Mouse (Mus musculus): ENCODE data around the gene Sec24c. TPM values are rescaled to one million over a fixed set of nuclear protein-coding genes. Genes with fewer than 3 reads are reported as not detected.

The Sec24c gene
- polyA plus RNA-seq, 1 experiment from 2014 or later, result 93.3 TPM

DNA sequence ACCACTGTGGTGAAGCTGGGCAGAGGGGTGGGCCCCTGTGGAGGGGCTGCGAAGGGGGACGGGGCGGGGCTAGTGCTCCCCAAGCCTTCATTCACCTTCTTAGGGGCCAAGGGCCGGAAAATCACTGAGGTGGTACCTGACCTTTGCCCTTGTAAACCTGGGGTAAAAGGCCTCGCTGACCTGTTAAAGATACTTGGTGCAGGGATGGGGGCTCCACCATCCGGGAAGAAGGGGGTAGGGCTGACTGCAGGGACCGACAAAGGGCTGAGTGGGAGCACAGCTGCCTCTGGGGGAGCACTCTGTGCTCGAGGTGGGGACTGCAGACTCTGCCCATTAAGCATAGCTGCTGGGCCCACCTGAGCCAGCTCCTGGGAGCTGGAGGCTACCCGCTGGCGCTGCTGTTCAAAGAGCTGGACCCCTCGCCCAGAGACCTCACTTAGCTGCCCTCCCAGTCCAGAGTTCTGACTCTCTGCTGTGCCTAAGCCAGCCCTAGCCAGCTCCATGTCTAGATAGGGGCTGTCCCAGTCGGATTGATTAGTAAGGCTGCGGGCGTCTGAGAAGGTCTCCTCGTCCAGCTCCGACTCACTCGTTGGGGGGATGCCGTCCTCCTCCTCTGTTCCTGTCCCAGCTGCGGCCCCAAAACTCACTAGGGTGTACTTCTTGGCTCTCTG is 12.3 kb upstream of the Sec24c start:
- H3K27ac ChIP-seq, result peak overlapping the region; percentile 94
- no peaks in the 10 kb centered on the region for H3K36me3 ChIP-seq
- ATAC-seq (ENCODE audit: insufficient number of reproducible peaks, insufficient read depth, low FRiP score, low TSS enrichment, low read depth), result 0 out of 2 replicates have a peak, but pooled peaks have one; percentile 15
- peaks cover 6% of the 10 kb centered on the region for H3K27me3 ChIP-seq
- peak overlapping the region; percentile 72 for H3K4me3 ChIP-seq
- WGBS, result 11% methylated on average over 19 of the region's 19 CpGs
- H3K9me3 ChIP-seq, result no peaks in the 10 kb centered on the region
- peaks cover 17% of the 10 kb centered on the region for H3K4me1 ChIP-seq
- H3K9ac ChIP-seq, result peak overlapping the region; percentile 88
- H3K4me2 ChIP-seq, result peak overlapping the region; percentile 91

DNA sequence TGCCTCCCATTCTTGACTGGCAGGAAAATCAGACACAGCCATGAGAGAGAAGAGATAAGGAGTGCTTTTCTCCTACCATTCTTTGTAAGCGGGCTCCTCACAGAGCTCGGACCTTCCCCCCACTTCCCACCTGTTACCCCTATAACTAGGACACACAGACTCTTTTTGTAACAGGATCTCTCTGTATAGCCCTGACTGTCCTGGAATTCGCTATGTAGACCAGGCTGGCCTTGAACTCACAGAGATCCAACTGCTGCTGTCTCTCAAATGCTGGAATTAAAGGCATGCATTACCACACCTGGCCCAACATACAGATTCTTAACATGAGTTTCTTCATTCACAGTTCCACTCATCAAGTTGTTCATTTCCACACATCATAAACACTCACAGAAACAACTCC is 11.4 kb upstream of the Sec24c start:
- H3K27me3 ChIP-seq, result peaks cover 6% of the 10 kb centered on the region
- H3K4me2 ChIP-seq, result peak overlapping the region; percentile 91; the same call in 1 of the 2 replicates
- H3K36me3 ChIP-seq, result no peaks in the 10 kb centered on the region
- 86% methylated on average over 3 of the region's 3 CpGs for WGBS
- no peaks in the 10 kb centered on the region for H3K9me3 ChIP-seq
- no peak overlapping the region; the same call in 1 of the 2 replicates for H3K27ac ChIP-seq
- H3K4me3 ChIP-seq, result no peak overlapping the region
- no peak for ATAC-seq (ENCODE audit: insufficient number of reproducible peaks, insufficient read depth, low FRiP score, low TSS enrichment, low read depth)
- no peak overlapping the region for H3K9ac ChIP-seq
- H3K4me1 ChIP-seq, result peaks cover 17% of the 10 kb centered on the region

DNA sequence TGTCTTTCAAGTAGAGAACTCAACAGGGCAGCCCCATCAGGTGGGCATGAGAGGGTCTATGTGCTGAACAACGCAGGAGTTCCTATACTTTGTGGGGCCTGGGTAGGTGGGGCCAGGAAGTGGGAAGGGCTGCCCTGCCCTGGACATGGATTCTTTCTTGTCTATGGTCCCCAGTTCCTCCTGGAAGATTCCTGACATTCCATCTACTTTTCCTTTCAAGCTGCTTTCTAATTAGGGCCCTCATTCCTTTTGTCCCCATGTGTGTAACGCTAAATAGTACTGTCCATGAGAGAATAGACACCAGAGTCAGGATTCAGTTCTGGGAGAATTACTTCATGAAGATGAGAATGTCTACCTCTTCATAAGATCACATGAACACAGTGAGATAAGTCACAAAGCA is 10.5 kb upstream of the Sec24c start:
- peaks cover 7% of the 10 kb centered on the region for H3K27me3 ChIP-seq
- no peak overlapping the region for H3K4me2 ChIP-seq
- no peaks in the 10 kb centered on the region for H3K36me3 ChIP-seq
- H3K9ac ChIP-seq, result no peak overlapping the region
- H3K4me3 ChIP-seq, result no peak overlapping the region
- no peak for ATAC-seq (ENCODE audit: insufficient number of reproducible peaks, insufficient read depth, low FRiP score, low TSS enrichment, low read depth)
- 67% methylated on average over 2 of the region's 2 CpGs for WGBS
- H3K9me3 ChIP-seq, result no peaks in the 10 kb centered on the region
- H3K4me1 ChIP-seq, result peaks cover 17% of the 10 kb centered on the region
- H3K27ac ChIP-seq, result no peak overlapping the region

DNA sequence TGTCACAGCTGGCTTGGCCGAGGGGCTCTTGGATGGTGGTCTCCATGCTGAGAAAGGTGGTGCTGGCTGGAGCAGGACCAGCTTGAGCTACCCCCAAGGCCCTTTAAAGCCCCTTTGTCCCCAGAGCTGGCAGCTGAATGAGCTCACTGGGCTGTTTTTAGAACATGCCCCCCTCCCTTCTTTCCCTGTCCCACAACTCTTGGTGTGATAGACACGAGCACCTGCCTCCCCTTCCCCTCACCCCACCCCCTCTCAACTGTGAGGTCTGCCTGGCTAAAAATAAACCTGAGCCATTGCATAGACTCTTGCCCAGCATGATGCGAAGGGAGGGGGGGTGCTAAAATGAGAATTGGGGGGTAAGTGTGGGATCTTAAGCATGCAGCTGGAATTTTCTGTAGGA is 9.7 kb upstream of the Sec24c start:
- H3K4me2 ChIP-seq, result no peak overlapping the region
- 51% methylated on average over 3 of the region's 3 CpGs for whole genome bisulfite sequencing
- ATAC-seq (ENCODE audit: insufficient number of reproducible peaks, insufficient read depth, low FRiP score, low TSS enrichment, low read depth), result no peak
- peaks cover 15% of the 10 kb centered on the region for H3K27me3 ChIP-seq
- H3K4me1 ChIP-seq, result peaks cover 17% of the 10 kb centered on the region
- no peaks in the 10 kb centered on the region for H3K36me3 ChIP-seq
- no peaks in the 10 kb centered on the region for H3K9me3 ChIP-seq
- no peak overlapping the region for H3K9ac ChIP-seq
- H3K27ac ChIP-seq, result no peak overlapping the region
- H3K4me3 ChIP-seq, result no peak overlapping the region

DNA sequence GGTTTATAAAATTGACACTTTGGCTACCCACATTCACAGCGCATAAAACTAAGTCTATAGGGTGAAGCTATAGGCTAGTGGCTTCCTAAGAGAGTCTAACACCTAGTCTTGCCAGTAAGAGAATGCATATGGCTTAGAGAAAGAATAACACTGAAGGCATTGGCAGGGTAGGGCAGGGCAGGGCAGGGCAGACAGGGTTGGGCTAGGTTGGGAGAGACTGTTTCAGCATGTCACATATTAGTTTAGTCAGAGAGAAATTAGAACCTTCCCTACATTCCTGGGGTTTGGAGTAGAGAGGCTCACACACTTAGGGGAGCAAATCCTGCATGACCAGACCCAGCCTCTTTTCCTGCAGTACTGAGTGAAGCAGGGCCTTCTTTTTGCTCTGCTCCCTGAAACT is 6.6 kb upstream of the Sec24c start:
- H3K9me3 ChIP-seq, result no peaks in the 10 kb centered on the region
- H3K27me3 ChIP-seq, result peaks cover 27% of the 10 kb centered on the region
- ATAC-seq (ENCODE audit: insufficient number of reproducible peaks, insufficient read depth, low FRiP score, low TSS enrichment, low read depth), result no peak
- H3K9ac ChIP-seq, result no peak overlapping the region
- H3K27ac ChIP-seq, result no peak overlapping the region
- peaks cover under 1% of the 10 kb centered on the region for H3K4me1 ChIP-seq
- H3K4me2 ChIP-seq, result no peak overlapping the region
- no peaks in the 10 kb centered on the region for H3K36me3 ChIP-seq
- 65% methylated on average over 1 of the region's 1 CpGs for WGBS
- no peak overlapping the region for H3K4me3 ChIP-seq

DNA sequence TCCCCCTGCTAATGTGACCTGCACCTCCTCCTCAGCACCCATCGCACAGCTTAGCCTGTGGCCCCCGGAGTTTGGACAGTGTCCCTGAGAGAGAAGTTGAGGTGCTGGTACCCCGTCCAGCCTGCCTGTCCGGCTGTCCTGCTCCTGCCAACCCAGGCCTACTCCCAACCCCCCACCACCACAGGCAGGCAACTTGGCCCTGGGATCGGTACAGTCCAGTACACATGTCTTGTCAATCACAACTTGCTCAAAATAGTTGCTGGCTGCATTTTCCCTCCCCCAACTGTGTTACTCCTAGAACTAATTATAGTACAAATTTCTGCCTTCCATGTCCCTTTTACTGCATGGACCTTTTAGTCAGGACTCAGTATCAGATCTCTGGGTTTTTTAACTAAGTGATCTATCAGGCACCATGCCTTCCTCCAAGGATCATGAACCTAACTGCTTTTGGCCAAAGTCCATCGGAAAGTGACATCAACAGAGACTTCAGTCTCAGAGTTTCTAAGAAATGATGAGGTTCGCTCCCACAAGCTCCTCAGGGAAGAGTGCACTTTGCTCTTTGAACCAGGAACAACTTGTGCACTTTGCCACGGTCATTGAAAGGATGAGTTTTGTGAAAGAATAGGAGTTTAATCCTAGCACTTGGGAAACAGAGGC is 5.8 kb upstream of the Sec24c start, which contains the start of gene Synpo2l:
TSS of gene Synpo2l (minus strand) at position 201 of the 657 bp plus-strand sequence.
- H3K9me3 ChIP-seq, result no peaks in the 10 kb centered on the region
- no peak within 1 kb of the TSS for H3K27ac ChIP-seq
- peaks cover 27% of the 10 kb centered on the region for H3K27me3 ChIP-seq
- no peaks in the 10 kb centered on the region for H3K4me1 ChIP-seq
- no peak within 1 kb of the TSS for H3K4me2 ChIP-seq
- H3K9ac ChIP-seq, result no peak within 1 kb of the TSS
- WGBS, result 80% methylated on average over 8 of the region's 8 CpGs
- no peak for ATAC-seq (ENCODE audit: insufficient number of reproducible peaks, insufficient read depth, low FRiP score, low TSS enrichment, low read depth)
- no peak within 1 kb of the TSS for H3K4me3 ChIP-seq
- H3K36me3 ChIP-seq, result no peaks in the 10 kb centered on the region

DNA sequence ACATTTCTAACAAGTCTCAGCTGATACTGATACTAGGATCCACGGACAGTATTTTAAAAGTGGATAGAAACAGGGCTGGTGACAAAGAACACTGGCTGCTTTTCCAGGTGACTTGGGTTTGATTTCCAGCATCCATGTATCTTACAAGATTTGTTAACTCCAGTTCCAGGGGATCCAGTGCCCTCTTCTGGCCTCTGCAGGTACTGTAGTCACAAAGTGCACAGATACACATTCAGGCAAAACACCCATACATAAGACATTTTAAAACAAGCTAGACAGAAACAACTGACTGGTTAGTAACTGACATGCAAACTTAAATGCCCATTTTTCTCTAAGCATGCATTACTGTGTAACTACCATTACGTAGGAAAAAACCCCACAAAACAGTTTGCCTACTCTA is 1.1 kb upstream of the Sec24c start:
- no peak overlapping the region; the same call in 1 of the 2 replicates for H3K27ac ChIP-seq
- H3K9me3 ChIP-seq, result no peaks in the 10 kb centered on the region
- WGBS, result 88% methylated on average over 2 of the region's 2 CpGs
- no peak overlapping the region for H3K4me3 ChIP-seq
- H3K4me1 ChIP-seq, result peaks cover 12% of the 10 kb centered on the region
- peaks cover 21% of the 10 kb centered on the region for H3K27me3 ChIP-seq
- H3K36me3 ChIP-seq, result peaks cover 22% of the 10 kb centered on the region
- ATAC-seq (ENCODE audit: insufficient number of reproducible peaks, insufficient read depth, low FRiP score, low TSS enrichment, low read depth), result no peak
- peak overlapping the region; percentile 80 for H3K4me2 ChIP-seq
- H3K9ac ChIP-seq, result no peak overlapping the region

DNA sequence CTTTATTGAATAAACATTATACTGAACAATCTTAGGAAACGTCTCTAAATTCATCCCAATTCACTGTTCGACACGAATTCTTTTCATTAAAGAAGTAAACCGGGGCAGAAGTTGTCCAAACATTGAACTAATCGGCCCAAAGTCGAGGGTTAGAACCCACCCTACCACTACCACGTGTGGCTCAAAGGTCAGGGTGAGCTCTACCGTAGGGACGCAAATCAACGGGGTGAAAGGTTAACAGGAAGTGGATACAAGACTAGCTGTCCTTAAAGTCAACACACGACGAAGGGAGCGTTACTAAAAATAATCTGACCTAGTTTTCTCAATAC is 409 bp upstream of the Sec24c start:
- H3K27me3 ChIP-seq, result peaks cover 19% of the 10 kb centered on the region
- H3K27ac ChIP-seq, result peak overlapping the region; percentile 95
- peak overlapping the region; percentile 80 for H3K4me2 ChIP-seq
- peaks cover 12% of the 10 kb centered on the region for H3K4me1 ChIP-seq
- no peaks in the 10 kb centered on the region for H3K9me3 ChIP-seq
- peaks cover 29% of the 10 kb centered on the region for H3K36me3 ChIP-seq
- WGBS, result 11% methylated on average over 13 of the region's 13 CpGs
- H3K9ac ChIP-seq, result peak overlapping the region; percentile 61; the same call in 1 of the 2 replicates
- peak overlapping the region; percentile 85 for H3K4me3 ChIP-seq
- ATAC-seq (ENCODE audit: insufficient number of reproducible peaks, insufficient read depth, low FRiP score, low TSS enrichment, low read depth), result no peak

DNA sequence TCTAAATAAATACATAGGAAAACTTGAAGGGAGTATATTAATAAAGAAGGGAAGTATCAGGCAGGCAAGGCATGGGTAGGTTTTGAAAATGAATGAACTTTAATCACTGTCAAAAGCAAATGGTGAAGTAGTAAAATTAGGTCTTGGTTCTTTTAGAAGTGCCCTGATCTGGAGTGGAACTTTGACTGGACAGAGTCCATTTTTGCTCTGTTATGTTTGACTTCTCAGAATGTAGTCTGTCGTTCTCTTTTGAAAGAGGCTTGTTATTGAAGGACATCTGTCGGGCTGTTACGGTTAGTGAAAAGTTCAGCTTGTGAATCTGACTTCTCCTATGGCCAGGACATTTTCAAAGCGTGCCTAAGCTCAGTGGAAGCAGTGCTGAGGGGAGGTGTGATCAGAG is 3.8 kb downstream of the Sec24c start:
- no peaks in the 10 kb centered on the region for H3K9me3 ChIP-seq
- H3K4me3 ChIP-seq, result no peak overlapping the region
- no peak overlapping the region for H3K27ac ChIP-seq
- H3K9ac ChIP-seq, result no peak overlapping the region
- no peak for ATAC-seq (ENCODE audit: insufficient number of reproducible peaks, insufficient read depth, low FRiP score, low TSS enrichment, low read depth)
- H3K4me1 ChIP-seq, result peaks cover 12% of the 10 kb centered on the region
- 90% methylated on average over 4 of the region's 4 CpGs for WGBS
- H3K36me3 ChIP-seq, result peaks cover 71% of the 10 kb centered on the region
- no peak overlapping the region for H3K4me2 ChIP-seq
- H3K27me3 ChIP-seq, result no peaks in the 10 kb centered on the region

DNA sequence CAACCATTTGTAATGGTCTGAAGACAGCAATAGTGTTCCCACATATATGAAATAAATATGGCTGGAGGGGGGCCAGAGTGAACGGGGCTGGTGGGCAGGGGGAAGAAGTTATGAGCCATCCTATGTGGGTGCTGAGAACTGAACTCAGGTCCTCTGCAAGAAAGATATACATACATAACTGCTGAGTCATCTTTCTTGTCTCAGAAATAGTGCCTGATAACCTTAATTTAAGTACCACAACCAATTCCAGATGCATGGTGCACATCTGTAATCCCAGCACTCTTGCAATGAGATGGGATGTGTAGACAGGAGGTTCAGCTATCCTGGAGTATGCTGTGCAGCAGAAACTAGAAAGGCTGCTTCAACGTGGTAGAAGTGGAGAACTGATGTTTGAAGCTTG is 7.6 kb downstream of the Sec24c start:
- no peak for ATAC-seq (ENCODE audit: insufficient number of reproducible peaks, insufficient read depth, low FRiP score, low TSS enrichment, low read depth)
- 89% methylated on average over 2 of the region's 2 CpGs for WGBS

DNA sequence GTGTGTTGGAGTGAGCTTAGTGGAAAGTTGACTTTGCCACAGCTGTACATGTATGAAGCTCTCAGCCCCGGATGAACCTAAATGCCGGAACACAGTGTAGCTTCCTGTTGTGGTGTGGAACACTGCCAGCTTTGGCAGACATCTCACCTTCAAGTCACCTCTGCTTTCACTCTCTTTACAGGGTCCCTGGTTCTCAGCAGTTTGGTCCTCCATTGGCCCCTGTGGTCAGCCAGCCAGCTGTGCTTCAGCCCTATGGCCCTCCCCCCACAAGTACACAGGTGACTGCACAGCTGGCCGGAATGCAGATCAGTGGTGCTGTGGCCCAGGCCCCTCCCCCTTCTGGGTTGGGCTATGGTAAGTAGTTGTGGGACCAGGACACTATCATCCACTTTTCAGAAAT is 8.4 kb downstream of the Sec24c start:
- 73% methylated on average over 3 of the region's 3 CpGs for WGBS
- no peak overlapping the region for H3K4me2 ChIP-seq
- H3K9ac ChIP-seq, result no peak overlapping the region
- no peaks in the 10 kb centered on the region for H3K9me3 ChIP-seq
- no peak overlapping the region for H3K4me3 ChIP-seq
- no peak for ATAC-seq (ENCODE audit: insufficient number of reproducible peaks, insufficient read depth, low FRiP score, low TSS enrichment, low read depth)
- H3K27me3 ChIP-seq, result no peaks in the 10 kb centered on the region
- no peaks in the 10 kb centered on the region for H3K4me1 ChIP-seq
- peaks cover 100% of the 10 kb centered on the region for H3K36me3 ChIP-seq
- H3K27ac ChIP-seq, result no peak overlapping the region

More for the DNA sequence above, 7.6 kb downstream of the Sec24c start:
- H3K27me3 ChIP-seq, result no peaks in the 10 kb centered on the region
- H3K4me3 ChIP-seq, result no peak overlapping the region
- no peaks in the 10 kb centered on the region for H3K4me1 ChIP-seq
- H3K9ac ChIP-seq, result no peak overlapping the region
- no peak overlapping the region for H3K4me2 ChIP-seq
- no peaks in the 10 kb centered on the region for H3K9me3 ChIP-seq
- H3K36me3 ChIP-seq, result peaks cover 99% of the 10 kb centered on the region
- no peak overlapping the region for H3K27ac ChIP-seq

DNA sequence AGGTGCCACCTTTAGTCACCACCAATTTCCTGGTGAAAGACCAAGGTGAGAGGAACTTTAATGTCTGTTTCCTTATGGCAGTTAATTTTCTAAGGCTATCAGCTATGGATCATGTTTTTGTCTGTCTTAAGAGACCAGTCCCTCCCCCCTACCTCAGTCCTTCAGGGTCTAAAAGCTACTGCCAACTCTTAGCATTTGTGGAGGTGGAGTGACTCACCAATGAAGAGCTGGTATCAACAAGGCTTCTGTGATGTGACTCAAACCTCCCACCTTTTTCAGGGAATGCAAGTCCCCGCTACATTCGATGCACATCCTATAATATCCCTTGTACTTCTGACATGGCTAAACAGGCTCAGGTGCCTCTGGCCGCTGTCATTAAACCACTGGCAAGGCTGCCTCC is 12.5 kb downstream of the Sec24c start:
- ATAC-seq (ENCODE audit: insufficient number of reproducible peaks, insufficient read depth, low FRiP score, low TSS enrichment, low read depth), result no peak
- no peaks in the 10 kb centered on the region for H3K27me3 ChIP-seq
- no peak overlapping the region for H3K4me3 ChIP-seq
- no peaks in the 10 kb centered on the region for H3K4me1 ChIP-seq
- no peaks in the 10 kb centered on the region for H3K9me3 ChIP-seq
- H3K36me3 ChIP-seq, result peaks cover 98% of the 10 kb centered on the region
- H3K4me2 ChIP-seq, result no peak overlapping the region
- WGBS, result 93% methylated on average over 3 of the region's 3 CpGs
- H3K27ac ChIP-seq, result no peak overlapping the region
- no peak overlapping the region for H3K9ac ChIP-seq

Measured in embryonic facial prominence, embryonic 13.5 days (tissue).